Mouse (Mus musculus) hindbrain, embryonic 11.5 days (tissue): Measurements from ENCODE around the gene Kcnq1. TPM values are rescaled to one million over a fixed set of nuclear protein-coding genes. Genes with fewer than 3 reads are reported as not detected.

Experiments used
- ATAC-seq: fragments of 200-750 bp; cut with Nextera tagmentation; 2 replicates; pipeline ENCODE4 v1.8.0; 2017; ENCODE audit warnings: mild to moderate bottlenecking, moderate TSS enrichment, moderate library complexity; ENCODE audit not compliant: low FRiP score
- DNase-seq: peaks from one replicate; pipeline ENCODE4 v3.0.0-alpha.2; 2015; ENCODE audit warnings: low spot score
- H3K27ac ChIP-seq: fragments of 300-500 bp; sonication (generic); 2 replicates; pipeline ENCODE4 v1.5.1; 2014; ENCODE audit warnings: mild to moderate bottlenecking, low read depth, low read length
- H3K27me3 ChIP-seq: fragments of 300-500 bp; sonication (generic); 2 replicates; pipeline ENCODE4 v1.6.1; 2014; ENCODE audit warnings: mild to moderate bottlenecking, low read length, moderate library complexity, mixed read lengths; ENCODE audit not compliant: control insufficient read depth, insufficient read depth
- H3K36me3 ChIP-seq: fragments of 300-500 bp; sonication (generic); 2 replicates; pipeline ENCODE4 v1.6.1; 2014; ENCODE audit warnings: mild to moderate bottlenecking, low read length, moderate library complexity, mixed read lengths; ENCODE audit not compliant: control insufficient read depth, insufficient read depth
- H3K4me1 ChIP-seq: fragments of 300-500 bp; sonication (generic); replicated peaks from 2 replicates; pipeline ENCODE4 v1.6.1; 2014; ENCODE audit warnings: low read length, mixed read lengths; ENCODE audit not compliant: control insufficient read depth, insufficient read depth
- H3K4me2 ChIP-seq: fragments of 300-500 bp; sonication (generic); replicated peaks from 2 replicates; pipeline ENCODE4 v1.6.1; 2014; ENCODE audit warnings: mild to moderate bottlenecking, low read depth, low read length
- H3K4me3 ChIP-seq: fragments of 300-500 bp; sonication (generic); 2 replicates; pipeline ENCODE4 v1.5.1; 2014; ENCODE audit warnings: low read depth, low read length
- H3K9ac ChIP-seq: fragments of 300-500 bp; sonication (generic); 2 replicates; pipeline ENCODE4 v1.6.1; 2014; ENCODE audit warnings: low read depth, low read length
- H3K9me3 ChIP-seq: fragments of 300-500 bp; sonication (generic); 2 replicates; pipeline ENCODE4 v1.6.1; 2016; ENCODE audit warnings: low read length; ENCODE audit not compliant: control insufficient read depth
- WGBS: fragments of 180-500 bp; shearing (Covaris S2); extraction: QIAGEN DNeasy Blood & Tissue Kit; methylation state at CpG from one replicate; pipeline ENCODE4 v1.1.7; 2014; 5-methylcytosine and 5-hydroxymethylcytosine counted together
- polyA plus RNA-seq: library from polyadenylated mRNA; unstranded; fragments of >200 nt; fragmentation: Nextera tagmentation; extraction: Ambion mirVana; gene quantifications from 2 replicates; pipeline ENCODE4 v1.2.1, GENCODE M21; 2014

Gene Kcnq1
- polyA plus RNA-seq, 1 experiment from 2014 or later = 1.7 TPM

DNA sequence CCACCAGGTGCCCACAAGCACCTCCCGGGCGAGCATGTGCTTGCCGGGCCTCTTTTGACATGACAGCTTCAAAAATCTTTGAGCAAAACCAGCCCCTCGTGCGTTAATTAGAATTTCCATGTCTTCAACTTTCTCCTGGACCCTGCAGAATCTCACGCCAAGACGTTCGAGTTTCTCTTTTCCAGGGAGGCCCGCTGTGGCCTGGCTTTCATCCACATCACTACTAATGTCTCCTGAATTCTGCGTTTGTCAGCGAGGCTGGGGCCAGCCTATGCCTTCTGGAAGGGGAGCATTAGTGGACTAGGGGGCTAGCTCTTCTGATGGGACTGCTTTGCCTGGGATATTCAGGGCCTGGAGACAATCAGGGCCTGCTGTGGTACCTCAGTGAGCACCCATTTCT, 159.2 kb downstream of the Kcnq1 start:
- ATAC-seq (no peak), DNase-seq (no peak)
- H3K9me3 ChIP-seq = no peaks in the 10 kb centered on the region
- no peak overlapping the region for H3K27ac ChIP-seq
- 95% methylated on average over 11 of the region's 11 CpGs for WGBS
- H3K4me1 ChIP-seq = no peaks in the 10 kb centered on the region
- H3K27me3 ChIP-seq = no peaks in the 10 kb centered on the region
- no peak overlapping the region for H3K4me2 ChIP-seq
- no peak overlapping the region for H3K9ac ChIP-seq
- H3K4me3 ChIP-seq = no peak overlapping the region
- H3K36me3 ChIP-seq = no peaks in the 10 kb centered on the region

DNA sequence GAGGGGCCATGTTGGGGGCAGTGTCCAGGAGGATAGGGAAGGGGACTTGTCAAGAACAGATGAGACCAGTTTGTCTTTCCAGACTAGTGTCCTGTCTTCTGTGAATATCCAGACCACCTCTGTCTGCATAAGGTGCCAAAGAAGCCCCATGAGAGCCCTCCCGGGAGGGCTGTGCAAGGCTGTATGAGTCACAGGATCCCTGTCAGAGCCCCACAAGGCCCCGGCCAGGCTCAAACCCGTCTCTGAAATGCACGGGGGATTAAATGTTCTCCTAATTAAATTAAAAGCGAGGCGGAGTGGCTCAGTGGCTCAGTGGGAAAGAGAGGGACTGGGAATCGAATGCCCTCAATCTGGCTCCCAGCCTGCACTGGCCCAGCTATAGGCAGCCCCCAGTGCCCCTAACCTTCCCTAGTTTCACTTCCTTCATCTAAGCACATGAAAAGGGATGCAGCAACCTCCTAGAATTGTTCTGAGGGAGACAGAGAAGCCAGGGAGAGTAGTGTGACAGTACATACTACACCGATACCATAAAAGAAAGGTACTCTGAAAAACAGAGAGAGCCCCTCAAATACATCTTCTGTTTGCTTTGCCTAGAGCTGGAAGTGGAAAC, 159.8 kb downstream of the Kcnq1 start:
- H3K4me3 ChIP-seq = no peak overlapping the region
- no peak overlapping the region for H3K4me2 ChIP-seq
- no peaks in the 10 kb centered on the region for H3K36me3 ChIP-seq
- 72% methylated on average over 8 of the region's 8 CpGs for WGBS
- no peaks in the 10 kb centered on the region for H3K4me1 ChIP-seq
- H3K9me3 ChIP-seq = no peaks in the 10 kb centered on the region
- H3K9ac ChIP-seq = no peak overlapping the region
- no peak overlapping the region for H3K27ac ChIP-seq
- DNase-seq (no peak), ATAC-seq (no peak)
- no peaks in the 10 kb centered on the region for H3K27me3 ChIP-seq

DNA sequence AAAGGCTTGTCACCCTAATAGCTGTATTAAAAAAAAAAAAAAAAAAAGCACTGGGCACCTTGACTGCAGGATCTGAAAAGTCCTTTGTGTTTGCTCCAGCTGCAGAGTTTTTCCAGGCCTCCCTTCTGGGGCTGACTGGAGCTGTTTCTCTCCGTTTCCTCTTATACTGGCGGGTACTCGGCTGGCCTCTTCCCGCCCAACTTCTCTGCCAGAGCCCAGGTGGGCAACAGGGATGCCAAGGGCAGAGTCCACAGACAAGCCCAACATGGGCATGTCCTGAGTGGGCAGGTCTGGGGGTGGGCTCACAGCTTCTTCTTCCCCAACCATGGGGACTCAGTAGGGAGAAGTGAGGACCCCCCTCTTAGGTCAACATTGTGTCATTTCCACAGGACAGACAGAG, 167.6 kb downstream of the Kcnq1 start:
- Histone ChIP-seq H3K4me3 (no peak overlapping the region), H3K4me2 (no peak overlapping the region), H3K9me3 (no peaks in the 10 kb centered on the region), H3K27me3 (no peaks in the 10 kb centered on the region), H3K9ac (no peak overlapping the region), H3K36me3 (no peaks in the 10 kb centered on the region), H3K27ac (no peak overlapping the region), H3K4me1 (no peaks in the 10 kb centered on the region)
- ATAC-seq = no peak
- WGBS = 78% methylated on average over 4 of the region's 4 CpGs
- no peak for DNase-seq

DNA sequence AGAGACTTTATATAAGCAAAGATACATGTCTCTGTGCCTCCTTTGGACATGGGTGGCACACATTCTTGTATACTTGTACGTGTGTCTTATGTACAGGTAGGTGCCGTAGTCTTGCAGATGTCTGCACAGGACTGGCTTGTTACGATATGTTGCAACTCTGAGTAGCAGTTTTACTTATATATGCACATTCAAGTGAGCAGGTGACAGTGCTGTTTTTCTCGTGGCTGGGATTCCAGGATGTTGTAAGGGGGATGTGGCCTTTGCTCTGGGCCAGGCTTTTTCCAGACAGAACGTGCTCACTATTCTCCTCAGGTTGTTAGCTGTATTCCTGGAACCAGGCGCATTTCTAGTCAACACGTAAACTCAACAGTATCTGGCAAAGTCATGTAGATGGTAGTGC, 168.9 kb downstream of the Kcnq1 start:
- ATAC-seq (no peak), DNase-seq (no peak)
- Histone ChIP-seq H3K9ac (no peak overlapping the region), H3K9me3 (no peaks in the 10 kb centered on the region), H3K36me3 (no peaks in the 10 kb centered on the region), H3K27me3 (no peaks in the 10 kb centered on the region), H3K4me3 (no peak overlapping the region), H3K27ac (no peak overlapping the region), H3K4me2 (no peak overlapping the region), H3K4me1 (no peaks in the 10 kb centered on the region)
- 88% methylated on average over 7 of the region's 7 CpGs for WGBS

DNA sequence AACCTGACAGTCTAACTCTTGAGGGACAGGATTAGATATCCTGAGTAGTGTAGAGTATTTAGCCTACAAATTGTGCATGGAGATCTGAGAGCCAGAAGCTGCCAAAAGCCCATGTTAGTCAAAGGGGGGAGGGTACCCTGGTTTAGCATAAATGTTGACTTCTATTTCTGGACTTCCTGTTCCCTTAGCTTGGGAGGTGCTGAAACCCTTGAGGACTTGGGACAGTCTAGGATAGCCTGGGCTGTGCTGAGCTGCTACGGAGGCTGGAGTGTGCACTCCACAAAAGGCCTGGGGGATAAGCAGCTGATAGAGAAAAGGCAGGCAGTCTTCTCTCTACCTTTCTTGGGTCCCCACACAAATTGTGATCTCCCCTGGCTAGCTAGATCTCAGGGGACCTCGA, 177.5 kb downstream of the Kcnq1 start:
- 88% methylated on average over 2 of the region's 2 CpGs for WGBS
- no peak for ATAC-seq
- DNase-seq = no peak
- no peaks in the 10 kb centered on the region for H3K4me1 ChIP-seq
- no peaks in the 10 kb centered on the region for H3K36me3 ChIP-seq
- no peaks in the 10 kb centered on the region for H3K9me3 ChIP-seq
- H3K27ac ChIP-seq = no peak overlapping the region
- no peak overlapping the region for H3K4me2 ChIP-seq
- no peak overlapping the region for H3K9ac ChIP-seq
- no peak overlapping the region for H3K4me3 ChIP-seq
- H3K27me3 ChIP-seq = no peaks in the 10 kb centered on the region

DNA sequence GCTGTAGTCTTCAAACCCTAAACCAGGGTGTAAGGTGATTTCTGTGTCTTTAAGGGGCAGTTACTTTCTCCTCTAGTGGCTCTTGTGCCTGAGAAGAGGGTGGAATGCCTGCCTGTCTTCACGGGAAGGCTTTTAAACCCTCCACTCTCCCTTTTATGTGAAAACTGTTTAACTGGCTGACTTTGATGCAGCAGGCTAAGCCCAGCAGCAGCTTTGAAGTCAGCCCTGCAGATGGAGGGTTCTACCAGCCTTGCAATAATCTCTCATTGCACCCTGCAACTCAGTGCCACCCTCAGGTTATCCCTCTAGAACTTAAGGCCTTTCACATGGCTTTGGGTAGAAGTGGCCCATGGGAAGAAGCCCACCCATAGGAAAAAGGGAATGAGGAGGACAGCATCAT, 178.7 kb downstream of the Kcnq1 start:
- H3K9me3 ChIP-seq = no peaks in the 10 kb centered on the region
- H3K9ac ChIP-seq = no peak overlapping the region
- no peak overlapping the region for H3K4me2 ChIP-seq
- no peak overlapping the region for H3K27ac ChIP-seq
- H3K4me3 ChIP-seq = no peak overlapping the region
- ATAC-seq = no peak
- no peaks in the 10 kb centered on the region for H3K27me3 ChIP-seq
- no peak for DNase-seq
- H3K4me1 ChIP-seq = no peaks in the 10 kb centered on the region
- no peaks in the 10 kb centered on the region for H3K36me3 ChIP-seq
- 52% methylated on average over 1 of the region's 1 CpGs for WGBS

DNA sequence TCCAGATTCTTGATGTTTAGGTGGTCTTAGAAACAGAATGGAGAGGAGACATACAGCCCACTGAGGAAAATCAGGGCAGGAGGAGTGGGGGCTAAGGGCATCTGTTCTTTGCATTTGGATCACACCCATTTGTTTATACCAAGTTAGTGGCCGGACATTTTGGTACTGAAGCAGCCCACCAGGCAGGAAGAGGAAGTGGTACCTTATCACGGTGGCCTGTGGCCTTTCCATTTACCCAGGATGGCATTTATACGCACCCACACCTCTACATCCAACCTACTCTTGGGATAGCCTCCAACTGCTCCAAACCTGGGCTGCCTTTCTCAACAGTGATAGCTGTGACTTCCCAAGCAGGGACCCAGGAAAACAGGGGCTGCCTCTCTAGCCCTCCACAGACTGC, 179.3 kb downstream of the Kcnq1 start:
- Histone ChIP-seq H3K9me3 (no peaks in the 10 kb centered on the region), H3K27me3 (no peaks in the 10 kb centered on the region), H3K4me2 (no peak overlapping the region), H3K36me3 (no peaks in the 10 kb centered on the region), H3K9ac (no peak overlapping the region), H3K4me3 (no peak overlapping the region), H3K4me1 (no peaks in the 10 kb centered on the region), H3K27ac (no peak overlapping the region)
- ATAC-seq = no peak
- DNase-seq = no peak
- WGBS = 91% methylated on average over 3 of the region's 3 CpGs

DNA sequence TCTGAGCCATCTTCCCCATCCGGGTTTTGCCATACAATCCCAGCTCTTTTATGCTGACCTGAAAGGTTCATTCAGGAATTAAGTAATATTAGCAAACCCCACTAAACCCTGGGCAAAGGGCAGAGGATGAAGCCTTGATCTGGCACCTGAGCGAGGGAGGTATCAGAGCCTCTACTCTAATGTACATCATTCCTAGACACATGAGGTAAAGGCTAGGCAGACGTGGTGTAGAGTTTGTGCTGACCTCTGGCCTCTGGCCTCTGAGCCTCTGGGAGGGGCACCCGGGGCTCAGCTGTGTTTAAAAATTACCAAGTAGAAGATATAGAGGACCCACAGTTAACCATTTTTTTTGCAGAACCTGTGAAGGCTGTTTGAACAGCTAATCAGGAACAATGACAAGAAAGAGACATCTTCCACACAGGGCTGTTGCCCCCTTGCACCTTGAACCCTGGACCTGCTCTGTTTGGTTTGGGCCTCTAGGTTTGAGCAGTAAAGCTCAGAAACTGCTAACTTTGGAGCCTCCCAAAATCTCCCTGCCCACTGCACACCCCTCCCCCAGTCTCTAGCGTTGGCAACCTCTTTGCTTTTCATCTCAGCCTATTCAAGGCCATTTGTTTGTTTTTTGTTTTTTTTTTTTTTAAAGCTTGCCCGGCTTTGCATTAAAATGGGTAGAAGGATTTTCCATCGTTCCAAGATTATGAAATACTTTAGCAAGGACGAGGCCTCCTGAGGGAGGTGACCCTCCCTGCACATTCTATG, 180.5 kb downstream of the Kcnq1 start:
- Histone ChIP-seq H3K9me3 (no peaks in the 10 kb centered on the region), H3K9ac (no peak overlapping the region), H3K27ac (no peak overlapping the region), H3K4me2 (no peak overlapping the region), H3K4me3 (no peak overlapping the region), H3K4me1 (no peaks in the 10 kb centered on the region), H3K36me3 (no peaks in the 10 kb centered on the region), H3K27me3 (no peaks in the 10 kb centered on the region)
- WGBS = 66% methylated on average over 8 of the region's 8 CpGs
- ATAC-seq (no peak), DNase-seq (no peak)

DNA sequence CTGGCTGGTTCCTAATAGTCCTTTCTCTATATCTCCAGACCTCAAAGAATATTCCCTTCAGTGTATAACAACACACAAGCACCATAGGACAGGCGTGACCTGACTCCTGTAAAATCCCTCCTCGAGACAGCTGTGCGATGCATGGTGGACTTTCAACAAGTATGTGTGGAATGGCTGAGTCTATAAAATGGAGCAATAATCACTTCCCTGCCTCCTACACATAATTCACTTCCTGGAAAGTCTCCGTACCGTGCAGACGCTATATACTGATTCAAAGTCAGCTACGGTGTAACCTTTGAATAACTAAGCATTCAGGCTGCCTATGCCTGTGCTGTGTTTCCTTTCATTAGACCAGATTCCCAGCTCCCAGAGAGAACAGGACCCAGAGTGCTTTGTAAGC, 182.0 kb downstream of the Kcnq1 start:
- Histone ChIP-seq H3K36me3 (no peaks in the 10 kb centered on the region), H3K4me3 (no peak overlapping the region), H3K4me2 (no peak overlapping the region), H3K27ac (no peak overlapping the region), H3K9me3 (no peaks in the 10 kb centered on the region), H3K9ac (no peak overlapping the region), H3K27me3 (no peaks in the 10 kb centered on the region), H3K4me1 (no peaks in the 10 kb centered on the region)
- WGBS = 93% methylated on average over 7 of the region's 7 CpGs
- no peak for DNase-seq
- ATAC-seq = no peak
